Mouse (Mus musculus): ENCODE measurements around the gene Synj2. TPM values are rescaled to one million over a fixed set of nuclear protein-coding genes. Genes with fewer than 3 reads are reported as not detected.

The Synj2 gene
- polyA plus RNA-seq, 1 experiment from 2014 or later, result 1.0 TPM

DNA sequence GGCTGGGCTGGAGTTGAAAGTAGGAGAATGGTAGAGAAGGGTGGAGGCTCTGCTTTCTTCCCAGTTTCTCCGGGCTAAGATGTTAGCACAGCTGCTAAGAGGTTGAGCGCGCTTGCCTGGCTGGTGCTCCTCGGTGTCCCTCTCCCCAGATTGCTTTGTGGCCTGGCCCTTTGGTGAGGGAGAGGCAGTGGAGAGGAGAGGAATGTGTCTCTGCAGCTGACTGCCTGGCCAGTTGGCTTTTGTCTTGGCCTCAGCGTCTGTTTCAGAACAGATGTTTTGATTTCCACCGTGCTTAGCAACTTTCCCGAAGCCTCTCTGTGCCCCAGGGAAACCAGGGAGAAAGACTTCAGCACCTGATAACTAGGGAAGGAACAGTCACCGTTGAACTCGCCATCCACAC lies 18.7 kb downstream of the Synj2 start:
- 74% methylated on average over 9 of the region's 9 CpGs for WGBS
- ATAC-seq (replicated peaks; ENCODE audit: low FRiP score), result no peak

DNA sequence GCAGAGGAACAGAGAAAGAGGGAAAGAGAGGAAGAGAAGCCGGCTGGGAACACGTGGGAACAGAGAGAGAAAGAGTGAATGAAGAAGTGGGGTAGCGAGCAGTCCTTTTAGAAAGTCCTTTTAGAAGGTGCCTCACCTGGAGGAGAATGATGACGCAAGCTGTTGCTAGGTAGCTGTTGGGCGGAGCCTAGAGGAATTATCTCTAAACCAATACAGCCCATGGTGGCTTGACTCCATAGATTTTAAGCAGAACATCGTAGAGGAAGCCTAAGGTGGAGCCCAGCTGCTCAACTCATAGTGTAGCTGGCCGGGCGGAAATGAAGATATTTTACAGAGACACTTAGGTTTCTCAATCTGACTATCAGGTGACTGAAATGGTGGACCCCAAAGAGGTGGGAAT lies 22.7 kb downstream of the Synj2 start:
- no peaks in the 10 kb centered on the region for H3K9me3 ChIP-seq (ENCODE audit: control insufficient read depth, low read length)
- H3K27me3 ChIP-seq (ENCODE audit: control insufficient read depth, insufficient read depth, low read length), result no peaks in the 10 kb centered on the region
- 94% methylated on average over 8 of the region's 8 CpGs for WGBS
- H3K4me2 ChIP-seq (ENCODE audit: low read depth, low read length, severe bottlenecking), result no peak overlapping the region
- no peaks in the 10 kb centered on the region for H3K4me1 ChIP-seq (replicated peaks; ENCODE audit: control insufficient read depth, insufficient read depth, low read length)
- no peak overlapping the region for H3K27ac ChIP-seq (ENCODE audit: low read depth, low read length)
- H3K4me3 ChIP-seq (ENCODE audit: low read depth, low read length), result no peak overlapping the region
- ATAC-seq (replicated peaks; ENCODE audit: low FRiP score), result no peak
- no peak overlapping the region for H3K9ac ChIP-seq (ENCODE audit: low read length)
- no peaks in the 10 kb centered on the region for H3K36me3 ChIP-seq (ENCODE audit: control insufficient read depth, insufficient read depth, low read length)
- no peak for DNase-seq (ENCODE audit: low spot score)

More for the DNA sequence above, 18.7 kb downstream of the Synj2 start:
- Histone ChIP-seq H3K4me1 (replicated peaks; ENCODE audit: control insufficient read depth, insufficient read depth, low read length) (no peaks in the 10 kb centered on the region), H3K36me3 (ENCODE audit: control insufficient read depth, insufficient read depth, low read length) (no peaks in the 10 kb centered on the region), H3K4me2 (ENCODE audit: low read depth, low read length, severe bottlenecking) (no peak overlapping the region), H3K9ac (ENCODE audit: low read length) (no peak overlapping the region), H3K27ac (ENCODE audit: low read depth, low read length) (no peak overlapping the region), H3K9me3 (ENCODE audit: control insufficient read depth, low read length) (no peaks in the 10 kb centered on the region), H3K4me3 (ENCODE audit: low read depth, low read length) (no peak overlapping the region), H3K27me3 (ENCODE audit: control insufficient read depth, insufficient read depth, low read length) (no peaks in the 10 kb centered on the region)
- DNase-seq (ENCODE audit: low spot score), result no peak

DNA sequence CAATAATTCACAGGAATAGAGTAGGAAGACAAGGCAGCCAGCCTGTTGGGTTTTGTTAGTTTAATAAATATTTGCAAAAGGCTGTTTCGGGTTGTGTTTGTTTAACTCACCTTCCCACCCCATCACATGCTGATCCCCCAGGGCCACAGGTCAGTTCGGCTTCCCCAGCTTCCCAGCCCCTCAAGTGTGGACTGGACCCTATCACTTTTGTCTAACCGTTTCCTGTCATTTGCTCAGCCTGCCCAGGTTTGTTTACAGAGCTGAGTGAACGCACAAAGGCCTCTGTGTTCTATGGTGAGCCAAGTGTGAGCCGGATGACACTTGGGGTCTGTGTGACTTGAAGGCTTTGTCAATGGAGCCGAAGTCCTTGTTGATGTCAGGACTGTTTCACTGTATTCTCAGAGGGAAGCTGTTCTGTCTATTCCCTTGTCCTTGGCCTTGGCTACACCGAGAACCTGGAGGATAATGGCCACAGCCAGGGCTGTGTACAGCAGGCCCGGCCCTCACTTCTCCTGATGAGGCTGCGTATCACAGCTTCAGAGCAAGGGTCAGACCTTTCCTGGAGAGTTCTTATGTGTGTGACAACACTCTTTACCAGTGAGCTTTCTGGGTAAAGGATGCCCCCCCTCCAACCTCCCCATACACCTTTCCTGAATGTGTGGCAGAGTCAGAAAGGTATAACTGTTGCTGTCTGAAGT lies 24.2 kb downstream of the Synj2 start:
- H3K27ac ChIP-seq (ENCODE audit: low read depth, low read length), result no peak overlapping the region
- H3K9me3 ChIP-seq (ENCODE audit: control insufficient read depth, low read length), result no peaks in the 10 kb centered on the region
- H3K4me2 ChIP-seq (ENCODE audit: low read depth, low read length, severe bottlenecking), result no peak overlapping the region
- H3K9ac ChIP-seq (ENCODE audit: low read length), result no peak overlapping the region
- no peaks in the 10 kb centered on the region for H3K27me3 ChIP-seq (ENCODE audit: control insufficient read depth, insufficient read depth, low read length)
- H3K4me3 ChIP-seq (ENCODE audit: low read depth, low read length), result no peak overlapping the region
- H3K4me1 ChIP-seq (replicated peaks; ENCODE audit: control insufficient read depth, insufficient read depth, low read length), result no peaks in the 10 kb centered on the region
- WGBS, result 72% methylated on average over 9 of the region's 9 CpGs
- H3K36me3 ChIP-seq (ENCODE audit: control insufficient read depth, insufficient read depth, low read length), result no peaks in the 10 kb centered on the region
- DNase-seq (ENCODE audit: low spot score) (no peak), ATAC-seq (replicated peaks; ENCODE audit: low FRiP score) (no peak)

DNA sequence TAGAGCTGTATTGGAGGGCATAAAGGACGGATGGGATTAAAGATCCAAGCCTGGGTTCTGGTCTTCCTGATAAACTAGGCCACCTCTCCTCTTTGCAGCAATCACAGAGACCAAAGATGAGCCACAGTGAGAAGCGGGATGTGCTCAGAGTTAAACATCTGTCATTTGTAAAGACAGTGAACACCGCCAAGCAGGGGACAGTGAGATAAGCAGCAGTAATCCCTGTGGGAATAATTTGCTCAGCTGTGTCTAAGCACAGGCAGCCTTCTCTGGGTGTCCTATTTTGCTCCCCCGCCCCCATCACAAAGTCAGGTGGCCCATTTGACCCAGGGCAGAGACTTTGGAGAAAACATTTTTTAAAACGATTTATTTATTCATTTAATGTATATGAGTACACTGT lies 25.6 kb downstream of the Synj2 start:
- Histone ChIP-seq H3K9ac (ENCODE audit: low read length) (no peak overlapping the region), H3K27ac (ENCODE audit: low read depth, low read length) (no peak overlapping the region), H3K4me2 (ENCODE audit: low read depth, low read length, severe bottlenecking) (no peak overlapping the region), H3K4me1 (replicated peaks; ENCODE audit: control insufficient read depth, insufficient read depth, low read length) (no peaks in the 10 kb centered on the region), H3K9me3 (ENCODE audit: control insufficient read depth, low read length) (no peaks in the 10 kb centered on the region), H3K27me3 (ENCODE audit: control insufficient read depth, insufficient read depth, low read length) (no peaks in the 10 kb centered on the region), H3K4me3 (ENCODE audit: low read depth, low read length) (no peak overlapping the region), H3K36me3 (ENCODE audit: control insufficient read depth, insufficient read depth, low read length) (no peaks in the 10 kb centered on the region)
- 81% methylated on average over 5 of the region's 5 CpGs for WGBS
- no peak for ATAC-seq (replicated peaks; ENCODE audit: low FRiP score)
- no peak for DNase-seq (ENCODE audit: low spot score)

DNA sequence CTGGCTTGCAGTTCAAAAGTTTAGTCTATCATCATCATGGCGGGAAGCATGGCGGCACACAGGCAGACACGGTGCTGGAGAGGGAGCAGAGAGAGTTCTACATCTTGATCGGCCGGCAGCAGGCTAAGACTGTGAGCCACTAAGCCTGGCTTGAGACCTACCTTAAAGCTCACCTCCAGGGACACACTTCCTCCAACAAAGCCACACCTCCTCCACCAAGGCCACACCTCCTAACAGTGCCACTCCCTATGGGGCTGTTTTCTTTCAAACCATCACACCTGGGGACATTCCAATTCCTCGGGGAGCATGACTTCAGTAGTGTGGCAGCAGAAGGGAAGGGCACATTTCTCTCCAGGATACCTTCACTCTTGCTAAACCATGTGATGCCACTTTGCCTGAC lies 27.5 kb downstream of the Synj2 start:
- Histone ChIP-seq H3K27ac (ENCODE audit: low read depth, low read length) (no peak overlapping the region), H3K4me1 (replicated peaks; ENCODE audit: control insufficient read depth, insufficient read depth, low read length) (no peaks in the 10 kb centered on the region)

DNA sequence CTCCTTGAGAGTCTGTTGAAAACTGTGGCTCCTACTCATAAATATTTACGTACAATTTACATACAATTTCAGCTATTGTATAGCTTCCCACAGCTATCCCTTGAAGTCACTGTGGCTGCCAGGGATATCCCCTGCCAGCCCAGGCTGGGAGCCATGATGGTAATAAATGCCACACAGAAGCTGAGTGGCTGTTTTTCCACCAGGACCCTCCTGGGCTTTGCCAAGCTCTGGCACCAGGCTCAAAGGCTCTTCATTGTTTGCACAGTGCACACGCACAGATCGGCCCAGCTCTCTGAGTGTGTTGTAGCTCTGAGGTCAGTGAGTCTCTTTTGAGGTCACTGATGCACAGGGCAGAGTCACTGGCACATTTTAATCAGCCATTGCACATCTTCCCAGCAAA lies 28.2 kb downstream of the Synj2 start:
- no peak for DNase-seq (ENCODE audit: low spot score)
- Histone ChIP-seq H3K4me1 (replicated peaks; ENCODE audit: control insufficient read depth, insufficient read depth, low read length) (no peaks in the 10 kb centered on the region), H3K27me3 (ENCODE audit: control insufficient read depth, insufficient read depth, low read length) (no peaks in the 10 kb centered on the region), H3K4me2 (ENCODE audit: low read depth, low read length, severe bottlenecking) (no peak overlapping the region), H3K27ac (ENCODE audit: low read depth, low read length) (no peak overlapping the region), H3K36me3 (ENCODE audit: control insufficient read depth, insufficient read depth, low read length) (no peaks in the 10 kb centered on the region), H3K4me3 (ENCODE audit: low read depth, low read length) (no peak overlapping the region), H3K9me3 (ENCODE audit: control insufficient read depth, low read length) (no peaks in the 10 kb centered on the region), H3K9ac (ENCODE audit: low read length) (no peak overlapping the region)
- no peak for ATAC-seq (replicated peaks; ENCODE audit: low FRiP score)
- WGBS, result 80% methylated on average over 3 of the region's 3 CpGs

More for the DNA sequence above, 27.5 kb downstream of the Synj2 start:
- DNase-seq (ENCODE audit: low spot score) (no peak), ATAC-seq (replicated peaks; ENCODE audit: low FRiP score) (no peak)
- H3K9ac ChIP-seq (ENCODE audit: low read length), result no peak overlapping the region
- no peaks in the 10 kb centered on the region for H3K36me3 ChIP-seq (ENCODE audit: control insufficient read depth, insufficient read depth, low read length)
- H3K9me3 ChIP-seq (ENCODE audit: control insufficient read depth, low read length), result no peaks in the 10 kb centered on the region
- WGBS, result 71% methylated on average over 6 of the region's 6 CpGs
- H3K27me3 ChIP-seq (ENCODE audit: control insufficient read depth, insufficient read depth, low read length), result no peaks in the 10 kb centered on the region
- H3K4me2 ChIP-seq (ENCODE audit: low read depth, low read length, severe bottlenecking), result no peak overlapping the region
- H3K4me3 ChIP-seq (ENCODE audit: low read depth, low read length), result no peak overlapping the region

DNA sequence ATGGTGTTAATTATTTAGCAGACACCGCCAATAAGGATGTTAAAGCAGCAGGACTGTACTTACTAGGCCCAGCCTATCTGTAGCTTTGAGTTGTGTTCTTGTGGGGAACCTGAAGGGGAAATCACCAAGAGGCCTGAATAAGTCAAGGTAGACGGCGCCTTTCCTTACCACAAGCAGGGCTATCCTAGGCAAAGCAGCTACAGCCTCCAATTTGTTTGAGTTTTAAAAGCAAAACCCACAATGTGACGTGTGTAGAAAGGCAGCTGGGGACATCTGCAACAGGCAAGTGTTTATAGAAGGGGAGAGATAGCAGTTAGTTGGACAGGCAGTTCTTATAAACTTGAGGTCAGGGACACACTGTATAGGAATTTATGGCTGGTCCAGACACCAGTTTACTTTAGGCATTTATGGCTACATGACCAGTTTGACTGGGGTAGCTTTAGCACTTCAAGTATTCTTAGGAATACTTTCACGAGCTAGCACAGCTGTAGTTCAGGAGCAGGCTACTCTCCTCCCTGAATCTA lies 29.3 kb downstream of the Synj2 start:
- no peak overlapping the region for H3K4me3 ChIP-seq (ENCODE audit: low read depth, low read length)
- no peak overlapping the region for H3K9ac ChIP-seq (ENCODE audit: low read length)
- no peaks in the 10 kb centered on the region for H3K9me3 ChIP-seq (ENCODE audit: control insufficient read depth, low read length)
- no peak overlapping the region for H3K4me2 ChIP-seq (ENCODE audit: low read depth, low read length, severe bottlenecking)
- H3K36me3 ChIP-seq (ENCODE audit: control insufficient read depth, insufficient read depth, low read length), result no peaks in the 10 kb centered on the region
- H3K27me3 ChIP-seq (ENCODE audit: control insufficient read depth, insufficient read depth, low read length), result no peaks in the 10 kb centered on the region
- DNase-seq (ENCODE audit: low spot score) (no peak), ATAC-seq (replicated peaks; ENCODE audit: low FRiP score) (no peak)
- 92% methylated on average over 5 of the region's 5 CpGs for WGBS
- no peak overlapping the region for H3K27ac ChIP-seq (ENCODE audit: low read depth, low read length)
- no peaks in the 10 kb centered on the region for H3K4me1 ChIP-seq (replicated peaks; ENCODE audit: control insufficient read depth, insufficient read depth, low read length)

DNA sequence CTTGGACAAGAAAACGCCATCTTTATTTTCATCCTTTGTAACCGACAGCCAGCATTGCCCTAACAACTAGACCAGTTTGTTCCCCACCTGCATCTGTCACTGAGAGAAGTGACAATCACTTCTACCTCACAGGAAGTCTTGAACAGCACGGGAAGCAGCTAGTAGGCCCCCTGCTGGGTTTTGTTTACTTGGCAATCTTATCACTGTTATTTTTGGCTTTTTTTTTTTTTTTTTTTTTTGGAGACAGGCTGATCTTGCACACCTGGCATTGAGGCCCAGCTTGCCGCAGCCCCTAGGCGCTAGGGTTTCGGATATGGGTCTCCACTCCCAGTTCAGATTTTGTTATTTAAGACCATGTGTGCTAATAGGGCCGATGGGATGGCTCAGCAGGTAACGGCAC lies 32.5 kb downstream of the Synj2 start:
- DNase-seq (ENCODE audit: low spot score), result no peak
- no peak overlapping the region for H3K9ac ChIP-seq (ENCODE audit: low read length)
- peaks cover 2% of the 10 kb centered on the region for H3K4me1 ChIP-seq (replicated peaks; ENCODE audit: control insufficient read depth, insufficient read depth, low read length)
- ATAC-seq (replicated peaks; ENCODE audit: low FRiP score), result no peak
- no peaks in the 10 kb centered on the region for H3K27me3 ChIP-seq (ENCODE audit: control insufficient read depth, insufficient read depth, low read length)
- H3K27ac ChIP-seq (ENCODE audit: low read depth, low read length), result no peak overlapping the region
- H3K36me3 ChIP-seq (ENCODE audit: control insufficient read depth, insufficient read depth, low read length), result no peaks in the 10 kb centered on the region
- 76% methylated on average over 8 of the region's 8 CpGs for WGBS
- no peak overlapping the region for H3K4me2 ChIP-seq (ENCODE audit: low read depth, low read length, severe bottlenecking)
- H3K4me3 ChIP-seq (ENCODE audit: low read depth, low read length), result no peak overlapping the region
- H3K9me3 ChIP-seq (ENCODE audit: control insufficient read depth, low read length), result no peaks in the 10 kb centered on the region

All from forebrain, embryonic 11.5 days (tissue).